Mouse (Mus musculus) gastrocnemius, postnatal 36 days (tissue): ENCODE measurements around the gene Gm13420. TPM values are rescaled to one million over a fixed set of nuclear protein-coding genes. Genes with fewer than 3 reads are reported as not detected.
"Not testable (repeated sequence)": the region's sequence is repeated elsewhere in the genome, so short reads cannot be mapped to it uniquely, and the experiment has no call there.

Experiments used
- DNase-seq, 2 experiments: peaks; one replicate each; pipeline ENCODE4 v3.0.0; 2022
- intact Hi-C: fragments of 180-260 bp; cut with DNase I; formaldehyde crosslinking; loops from one replicate; pipeline ENCODE4 v1.15.1; 2025
- total RNA-seq, 2 experiments: library from RNA; stranded (reverse); gene quantifications; 2 replicates each; pipeline ENCODE4 v1.2.3; 2021

The Gm13420 gene
- total RNA-seq, 2 experiments from 2014 or later = not detected

GRCm38 (mm10) chr2:29741207-29741606, 10.3 kb downstream of the Gm13420 start:
- no peak for DNase-seq
- intact Hi-C loops = no loop called here

GRCm38 (mm10) chr2:29739368-29739767, 12.1 kb downstream of the Gm13420 start:
- DNase-seq = no peak
- intact Hi-C loops = no loop called here

GRCm38 (mm10) chr2:29738799-29739198, 12.7 kb downstream of the Gm13420 start:
- DNase-seq = no peak

GRCm38 (mm10) chr2:29737209-29737925, 14.1 kb downstream of the Gm13420 start:
- intact Hi-C loops = no loop called here
- no peak for DNase-seq

More at GRCm38 (mm10) chr2:29738799-29739198, 12.7 kb downstream of the Gm13420 start:
- intact Hi-C loops = no loop called here

GRCm38 (mm10) chr2:29735708-29736107, 15.8 kb downstream of the Gm13420 start:
- intact Hi-C loops = no loop called here
- DNase-seq = no peak

GRCm38 (mm10) chr2:29733348-29733747, 18.1 kb downstream of the Gm13420 start:
- no peak for DNase-seq
- intact Hi-C loops = no loop called here

- intact Hi-C loops = no loop called here
These were observed 18.9 kb downstream of the Gm13420 start for GRCm38 (mm10) chr2:29732559-29732958.

GRCm38 (mm10) chr2:29731545-29731944, 19.9 kb downstream of the Gm13420 start:
- DNase-seq = peak in 1 of 2 experiments; percentile 35
- intact Hi-C loops = loop anchor here (2.0 kb wide), 1 partner anchor 113 kb away; the partner anchor contains the start of gene Rapgef1

More at GRCm38 (mm10) chr2:29732559-29732958, 18.9 kb downstream of the Gm13420 start:
- no peak for DNase-seq

- intact Hi-C loops = loop anchor here (5.0 kb wide), 1 partner anchor 57 kb away; no protein-coding TSS in a partner anchor
- no peak for DNase-seq
These were observed 22.0 kb downstream of the Gm13420 start for GRCm38 (mm10) chr2:29729500-29729899.

- no peak for DNase-seq
- intact Hi-C loops = loop anchor here (5.0 kb wide), 1 partner anchor 53 kb away; no protein-coding TSS in a partner anchor
These were observed 26.7 kb downstream of the Gm13420 start for GRCm38 (mm10) chr2:29724664-29725365.

GRCm38 (mm10) chr2:29723132-29723531, 28.4 kb downstream of the Gm13420 start:
- intact Hi-C loops = no loop called here
- DNase-seq = no peak

GRCm38 (mm10) chr2:29718581-29718980, 32.9 kb downstream of the Gm13420 start:
- intact Hi-C loops = no loop called here
- DNase-seq = no peak

- intact Hi-C loops = no loop called here
- DNase-seq = no peak
These were observed 34.8 kb downstream of the Gm13420 start for GRCm38 (mm10) chr2:29716691-29717090.

- DNase-seq = no peak
- intact Hi-C loops = no loop called here
These were observed 35.3 kb downstream of the Gm13420 start for GRCm38 (mm10) chr2:29716143-29716542.

GRCm38 (mm10) chr2:29714127-29714526, 37.4 kb downstream of the Gm13420 start:
- no peak for DNase-seq
- intact Hi-C loops = no loop called here

GRCm38 (mm10) chr2:29713501-29713900, 38.0 kb downstream of the Gm13420 start:
- intact Hi-C loops = no loop called here

GRCm38 (mm10) chr2:29711877-29712276, 39.6 kb downstream of the Gm13420 start:
- no peak for DNase-seq
- intact Hi-C loops = no loop called here

More at GRCm38 (mm10) chr2:29713501-29713900, 38.0 kb downstream of the Gm13420 start:
- no peak for DNase-seq

- DNase-seq = no peak
- intact Hi-C loops = no loop called here
These were observed 40.4 kb downstream of the Gm13420 start for GRCm38 (mm10) chr2:29711038-29711437.

GRCm38 (mm10) chr2:29708209-29708608, 43.3 kb downstream of the Gm13420 start:
- DNase-seq, intact Hi-C loops: not testable (repeated sequence)

- intact Hi-C loops = no loop called here
- no peak for DNase-seq
These were observed 43.8 kb downstream of the Gm13420 start for GRCm38 (mm10) chr2:29707731-29708130.
